Mouse (Mus musculus) CD4-positive, CD25-positive, alpha-beta regulatory T cell, adult 2 months (primary cell): Measurements from ENCODE around the gene Arih1.

Source experiments
- DNase-seq: peaks from one replicate; pipeline ENCODE4 v3.0.0-alpha.2; 2012; ENCODE audit warnings: low read depth, low spot score

Arih1 gene

DNA sequence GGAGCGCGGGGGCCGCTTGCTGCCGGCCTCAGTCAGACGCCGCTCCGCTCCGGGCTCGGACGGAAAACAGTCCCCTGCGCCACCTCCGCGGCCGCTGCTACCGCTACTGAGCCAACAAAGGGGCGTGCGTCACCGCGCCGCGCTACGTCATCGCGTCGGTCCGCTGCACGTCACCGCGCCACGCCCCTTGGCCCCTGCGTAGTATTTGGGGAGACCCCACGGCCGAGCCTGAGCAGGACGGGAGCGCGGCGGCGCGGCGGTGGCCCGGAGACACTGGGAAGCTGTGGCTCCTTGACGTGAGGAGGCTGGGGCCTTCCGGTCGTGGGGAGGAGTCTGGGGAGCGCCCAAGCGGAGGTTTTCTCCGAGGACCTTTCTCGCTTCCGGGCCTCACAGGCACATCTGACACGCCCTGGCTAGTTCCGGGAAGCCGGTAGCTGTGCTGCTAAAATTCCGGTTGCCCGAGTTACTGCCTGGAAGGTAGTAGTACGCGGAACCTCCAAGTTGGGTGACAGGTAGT is at the start of gene Arih1:
TSS of gene Arih1 (minus strand) at position 70 of the 517 bp plus-strand sequence.
- peak; percentile 100 for DNase-seq

DNA sequence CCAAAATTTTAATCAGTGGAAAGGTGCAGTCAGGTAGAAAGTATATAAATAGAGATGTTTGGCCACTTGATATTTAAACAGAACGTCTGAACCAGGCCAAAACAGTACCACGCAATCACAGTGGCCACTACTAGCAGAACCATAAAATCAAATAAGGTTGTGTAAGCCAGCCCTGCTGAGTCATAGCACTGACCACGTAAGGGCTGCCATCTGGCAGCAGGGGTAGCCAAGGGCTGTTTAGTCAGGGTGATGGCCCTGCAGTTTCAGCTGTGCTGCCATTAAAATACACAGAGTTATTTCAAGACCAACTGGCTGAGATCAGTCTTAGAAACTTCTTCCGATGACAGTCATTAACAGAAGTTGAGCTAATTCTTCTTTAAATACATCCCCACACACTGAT is 47.5 kb upstream of the Arih1 start:
- no peak for DNase-seq

DNA sequence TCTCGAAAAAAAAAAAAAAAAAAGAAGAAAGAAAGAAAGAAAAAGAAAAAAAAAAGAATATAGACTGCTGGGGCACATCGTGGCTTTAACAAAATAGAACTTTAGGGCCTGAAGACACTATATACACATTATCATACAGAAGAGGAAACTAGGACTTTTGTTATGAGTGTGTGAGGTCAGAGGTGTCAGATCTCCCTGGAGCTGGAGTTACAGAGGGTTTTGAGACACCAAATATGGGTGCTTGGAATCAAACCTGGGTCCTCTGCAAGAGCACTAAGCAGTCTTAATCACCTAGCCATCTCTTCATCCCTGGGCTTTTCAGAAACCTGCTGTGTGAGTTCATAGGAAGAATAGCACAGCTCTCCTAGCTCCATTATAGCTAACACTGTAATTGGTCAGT is 47.0 kb upstream of the Arih1 start:
- no peak for DNase-seq

DNA sequence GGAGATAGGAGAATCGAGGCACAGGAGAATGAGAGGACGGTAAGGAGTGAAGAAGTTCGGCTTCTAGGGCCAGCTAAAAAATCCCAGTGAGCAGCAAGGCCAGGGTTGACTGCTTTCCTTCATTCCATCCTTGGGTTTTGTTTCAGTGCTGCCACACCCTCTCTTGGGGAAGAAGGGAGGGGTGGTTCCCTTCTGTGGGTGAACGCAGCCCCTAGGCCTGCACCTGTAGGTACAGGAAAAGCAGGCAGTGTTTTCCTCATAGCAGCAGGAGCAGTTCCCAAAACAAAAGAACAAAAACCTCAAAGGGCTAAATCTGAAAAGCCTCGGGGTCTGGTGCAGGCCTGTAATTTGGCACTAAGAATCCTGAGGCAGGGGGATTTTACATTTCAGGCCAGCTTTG is 45.2 kb upstream of the Arih1 start:
- DNase-seq, result no peak

DNA sequence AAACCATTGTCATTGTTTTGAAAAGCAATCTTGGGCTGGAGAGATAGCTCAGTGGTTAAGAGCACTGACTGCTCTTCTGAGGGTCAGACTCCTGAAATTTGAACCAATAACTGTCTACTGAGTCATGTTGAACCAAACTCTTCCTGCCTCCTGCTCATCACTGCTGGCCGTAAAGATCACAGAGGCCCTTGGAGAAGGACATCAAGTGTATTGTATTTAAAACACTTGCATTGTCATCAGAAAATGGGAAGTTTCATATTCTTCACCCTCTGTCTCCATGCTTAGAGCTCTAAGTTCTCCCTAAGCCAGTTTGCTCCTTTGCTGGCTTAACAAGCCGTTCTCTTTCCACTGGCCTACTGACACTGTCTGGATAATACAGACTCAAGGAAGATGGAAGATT is 41.9 kb upstream of the Arih1 start:
- DNase-seq, result no peak

DNA sequence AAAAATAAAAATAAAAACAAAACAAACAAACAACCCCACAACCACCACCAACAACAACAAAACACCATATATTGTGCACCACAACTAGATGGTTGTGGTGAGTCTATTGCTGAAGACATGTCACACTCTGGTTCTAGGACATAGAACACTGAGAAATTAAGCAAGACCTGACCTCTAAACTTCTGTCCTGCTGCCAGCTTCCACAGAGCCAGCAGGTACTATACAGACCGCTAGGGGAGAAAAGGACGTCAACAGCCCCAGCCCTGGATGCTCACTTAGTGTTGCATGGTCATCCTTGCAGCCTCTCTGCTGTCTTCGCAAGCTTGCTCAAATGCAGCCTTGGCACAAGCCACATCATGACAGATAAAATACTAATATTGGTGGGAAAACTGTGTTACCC is 41.2 kb upstream of the Arih1 start:
- DNase-seq, result no peak

DNA sequence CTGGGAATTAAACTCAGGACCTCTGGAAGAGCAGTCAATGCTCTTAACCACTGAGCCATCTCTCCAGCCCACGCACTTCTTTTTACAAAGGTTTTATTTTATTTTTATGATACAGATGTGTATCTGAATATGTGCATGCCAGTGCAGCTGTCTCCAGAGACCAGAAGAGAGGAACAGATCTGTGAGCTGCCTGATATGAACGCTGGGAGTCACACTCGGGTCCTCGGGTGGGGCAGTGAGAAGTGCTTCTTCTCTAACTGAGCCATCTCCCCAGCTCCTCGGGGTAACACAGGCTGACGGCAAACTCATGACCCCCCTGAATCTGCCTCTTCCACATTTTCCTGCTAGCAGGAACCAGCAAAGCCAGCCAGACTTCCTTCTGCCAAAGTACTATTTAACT is 40.3 kb upstream of the Arih1 start:
- no peak for DNase-seq

DNA sequence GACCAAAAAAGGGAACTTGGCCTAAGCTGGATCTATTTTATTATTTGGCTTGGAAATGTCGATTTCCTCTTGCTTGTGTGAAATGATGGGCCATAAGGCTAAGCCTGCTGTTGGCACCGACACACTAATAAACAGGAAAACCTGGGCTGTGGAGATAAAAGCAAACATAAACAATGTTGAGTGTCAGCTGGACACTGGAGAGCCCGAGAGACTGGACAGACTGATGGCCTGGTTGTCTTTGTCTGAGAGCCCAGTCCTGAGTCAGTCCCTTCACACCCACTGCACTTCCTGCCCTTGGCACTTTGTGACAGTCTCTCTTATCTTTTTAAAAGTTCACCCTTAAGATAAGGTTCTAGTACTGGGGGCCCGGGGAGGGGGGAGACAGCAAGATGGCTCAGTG is 36.5 kb upstream of the Arih1 start:
- DNase-seq, result no peak

DNA sequence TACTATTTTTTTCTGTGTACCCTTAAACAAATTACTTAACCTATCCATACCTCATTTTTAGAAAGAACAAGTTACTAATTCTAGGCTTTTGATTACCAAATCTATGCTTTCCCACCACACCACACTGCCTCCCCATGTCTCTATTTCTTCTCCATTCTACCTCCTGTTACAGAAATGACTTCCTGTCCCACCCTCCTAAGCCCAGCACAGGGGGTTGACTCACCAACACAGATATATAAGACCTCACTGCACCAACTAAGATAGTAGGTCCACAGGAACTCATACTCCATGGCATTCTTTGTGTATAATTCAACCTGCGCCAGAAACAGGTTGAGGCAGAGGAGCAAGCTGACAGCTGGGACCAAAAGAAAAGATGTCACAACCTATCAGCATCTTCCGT is 33.0 kb upstream of the Arih1 start:
- no peak for DNase-seq

DNA sequence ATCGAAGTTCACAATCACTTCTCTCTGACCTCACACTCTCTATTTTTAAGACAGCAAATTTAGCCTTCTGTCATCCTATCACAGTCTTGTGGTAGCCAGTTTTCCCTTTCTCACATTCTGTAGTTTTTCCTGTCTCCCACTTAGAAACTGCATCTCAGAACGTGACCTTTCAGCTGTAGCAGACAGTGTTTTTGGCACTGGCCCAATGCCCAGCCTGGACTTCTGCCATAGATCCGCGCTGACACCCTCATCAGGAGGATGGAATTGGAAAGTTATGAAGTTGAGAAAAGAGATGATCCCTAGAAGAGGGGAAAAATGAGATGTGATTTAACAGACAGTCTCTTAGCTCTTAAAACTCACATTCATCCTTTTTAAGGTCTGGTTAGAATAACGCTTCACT is 32.6 kb upstream of the Arih1 start:
- DNase-seq, result no peak

DNA sequence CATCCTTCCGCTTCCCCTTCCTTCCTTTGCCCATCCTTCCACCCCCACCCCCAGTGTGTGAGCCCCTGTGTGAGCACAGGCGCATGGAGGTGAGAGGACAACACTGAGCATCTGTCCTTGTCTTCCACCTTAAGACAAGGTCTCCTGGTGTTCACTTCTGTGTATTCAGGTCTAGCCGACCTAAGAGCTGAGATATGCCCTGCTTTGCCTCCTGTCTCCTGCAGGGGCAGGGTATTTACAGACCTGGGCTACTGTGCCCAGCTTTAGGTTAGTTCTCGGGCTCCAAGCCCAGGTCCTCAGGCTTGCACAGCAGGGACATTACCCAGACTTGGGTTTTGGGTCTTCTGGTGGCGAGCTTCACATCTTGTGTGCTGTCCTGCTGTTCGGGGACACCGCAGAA is 30.7 kb upstream of the Arih1 start:
- no peak for DNase-seq

DNA sequence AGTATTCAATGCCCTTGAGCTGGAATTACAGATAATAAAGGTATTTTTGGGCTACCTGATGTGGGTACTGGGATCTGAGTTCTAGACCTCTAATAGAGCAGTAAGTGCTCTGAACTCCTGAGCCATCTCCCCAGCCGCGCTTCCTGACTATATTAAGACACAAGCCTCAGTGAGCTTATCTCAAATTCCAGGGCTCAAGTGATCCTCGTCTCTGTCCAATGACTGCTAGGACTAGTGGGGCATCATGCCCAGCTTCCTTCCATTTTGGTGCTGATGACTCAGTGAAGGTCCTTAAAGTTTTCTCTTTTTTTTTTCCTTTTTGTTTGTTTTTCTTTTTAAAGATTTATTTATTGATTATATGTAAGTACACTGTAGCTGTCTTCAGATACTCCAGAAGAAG is 28.7 kb upstream of the Arih1 start:
- DNase-seq, result no peak

DNA sequence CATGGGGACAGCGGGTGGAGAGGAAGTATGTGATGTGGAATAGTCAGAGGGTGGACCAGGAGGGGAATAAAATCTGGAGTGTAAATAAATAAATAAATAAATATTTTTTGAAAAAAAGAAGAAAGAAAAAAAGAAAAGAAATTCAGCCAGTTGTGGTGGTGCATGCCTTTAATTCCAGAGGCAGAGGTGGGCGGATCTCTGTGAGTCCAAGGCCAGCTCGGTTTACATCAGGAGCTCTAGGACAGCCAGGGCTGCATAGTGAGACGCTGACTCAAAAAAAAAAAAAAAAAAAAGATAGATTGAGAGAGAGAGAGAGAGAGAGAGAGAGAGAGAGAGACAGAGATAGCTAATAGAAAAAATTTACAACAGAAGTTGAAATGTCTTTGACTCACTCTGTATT is 26.0 kb upstream of the Arih1 start:
- DNase-seq, result no peak

DNA sequence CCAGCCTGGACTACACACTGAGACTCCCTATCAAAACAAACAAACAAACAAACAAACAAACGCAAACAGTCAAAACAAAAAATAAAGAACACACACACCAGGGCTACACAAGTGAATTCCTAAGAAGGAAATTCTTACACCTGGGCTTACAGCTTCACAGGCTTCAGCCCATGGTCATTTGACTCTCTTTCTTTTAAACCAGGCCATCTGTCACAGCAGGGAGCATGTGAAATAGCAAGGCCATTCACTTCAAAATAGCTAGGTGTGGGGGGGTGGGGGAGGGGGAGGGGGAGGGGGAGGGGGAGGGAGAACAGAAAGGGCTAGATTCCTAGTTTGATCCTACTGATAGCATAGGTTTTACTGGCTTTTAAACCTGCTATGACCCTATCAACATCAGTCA is 21.7 kb upstream of the Arih1 start:
- no peak for DNase-seq

DNA sequence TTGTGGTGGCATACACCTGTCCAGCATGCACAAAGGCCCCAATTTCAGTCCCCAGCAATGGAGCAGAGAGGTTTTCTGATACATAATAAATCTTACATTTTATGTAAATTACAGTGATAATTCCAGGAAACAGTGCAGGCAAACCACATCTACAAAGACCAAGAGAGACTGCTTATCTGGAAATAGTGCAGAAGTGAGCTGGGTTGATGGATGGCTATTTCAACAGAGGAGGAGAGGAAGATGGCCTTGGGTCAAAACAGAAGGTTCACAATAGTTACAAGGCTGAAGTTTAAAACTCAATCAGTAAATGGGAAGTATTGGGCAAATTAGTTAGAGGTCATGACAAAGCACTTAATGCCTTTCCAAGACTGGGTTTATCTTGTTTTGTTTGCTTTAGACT is 913 bp upstream of the Arih1 start:
- no peak for DNase-seq

DNA sequence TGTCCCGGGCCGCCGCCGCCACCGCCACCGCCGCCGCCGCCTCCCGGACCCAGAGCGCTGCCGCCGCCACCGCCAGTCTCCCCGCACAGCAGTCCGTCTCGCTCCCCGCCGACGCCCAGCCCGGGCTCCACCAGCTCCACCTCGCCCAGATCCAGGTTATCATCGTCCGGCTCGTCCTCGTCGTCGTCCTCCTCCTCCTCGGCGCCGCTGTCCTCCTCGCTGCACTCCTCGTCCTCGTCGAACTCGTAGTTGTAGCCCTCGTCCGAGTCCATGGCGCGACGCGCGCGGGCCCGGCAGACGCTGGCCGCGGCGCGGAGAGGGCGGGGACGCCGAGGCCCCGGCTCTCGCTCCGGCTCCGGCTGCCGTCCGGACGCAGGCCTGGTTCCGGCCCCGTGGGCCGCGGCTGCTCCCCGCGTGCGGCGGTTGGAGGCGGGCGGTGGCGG is 321 bp downstream of the Arih1 start:
- no peak for DNase-seq

DNA sequence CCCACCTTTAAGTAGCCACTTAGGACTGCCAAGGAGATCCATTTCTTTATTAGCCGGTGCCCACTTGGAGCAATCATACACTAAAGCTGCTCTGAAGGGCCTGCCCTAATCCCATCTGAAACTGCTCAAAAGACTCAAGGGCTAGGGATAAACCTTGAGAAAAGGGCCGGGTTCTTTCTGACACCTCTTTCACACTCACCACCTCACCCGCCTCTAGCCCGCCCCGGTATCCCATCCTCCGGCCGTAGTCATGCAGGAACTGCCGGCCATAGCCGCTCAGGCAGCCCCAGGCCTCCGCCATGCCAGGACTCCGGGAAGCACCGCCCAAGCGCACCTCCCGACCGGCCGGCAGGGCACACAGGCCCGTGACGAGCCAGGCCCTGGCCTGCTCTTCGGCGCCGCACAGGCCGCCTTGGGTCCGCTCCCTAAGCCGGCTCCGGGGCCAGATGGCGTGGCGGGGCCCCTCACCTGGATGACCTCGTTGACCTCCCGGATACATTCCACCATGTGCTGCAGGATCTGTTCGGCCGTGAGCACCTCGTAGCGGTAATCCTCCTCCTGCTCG is 825 bp downstream of the Arih1 start:
- DNase-seq, result peak; percentile 78

DNA sequence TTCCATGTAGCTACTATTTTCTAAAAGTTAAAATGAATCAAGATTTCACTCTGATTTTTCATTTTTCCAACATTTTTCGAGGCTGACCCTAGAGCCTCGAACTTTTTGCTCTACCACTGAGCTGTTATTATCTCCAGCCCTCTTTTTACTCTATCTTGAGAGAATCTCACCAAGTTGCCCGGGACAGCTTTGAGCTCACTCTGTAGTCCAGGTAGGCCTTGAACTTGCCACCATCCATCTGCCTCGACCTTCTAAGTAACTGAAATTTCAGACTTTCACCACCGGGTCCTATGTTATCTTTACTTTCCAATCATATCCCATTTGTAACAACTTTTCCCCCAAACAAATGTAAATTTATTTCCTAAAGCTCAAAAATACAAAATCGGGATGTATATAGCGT is 1.7 kb downstream of the Arih1 start:
- peak; percentile 17 for DNase-seq

DNA sequence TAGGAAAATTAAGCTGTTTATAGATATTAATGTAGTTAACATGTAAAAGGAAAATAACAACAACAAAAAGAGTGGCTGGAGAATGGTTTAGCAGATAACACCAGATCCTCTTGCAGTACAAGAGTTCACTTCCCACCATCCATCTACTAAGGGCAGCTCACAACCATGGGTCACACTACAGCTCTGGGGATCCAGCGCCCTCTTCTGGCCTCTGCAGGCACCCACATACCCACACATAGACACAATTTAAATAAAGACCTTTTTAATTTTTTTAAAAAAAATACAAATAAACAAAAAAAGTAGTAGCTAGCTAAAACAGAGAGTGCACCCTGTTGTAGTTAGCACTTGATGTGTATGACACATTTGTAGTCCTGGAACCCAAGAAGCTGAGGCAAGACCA is 4.0 kb downstream of the Arih1 start:
- DNase-seq, result peak; percentile 82

DNA sequence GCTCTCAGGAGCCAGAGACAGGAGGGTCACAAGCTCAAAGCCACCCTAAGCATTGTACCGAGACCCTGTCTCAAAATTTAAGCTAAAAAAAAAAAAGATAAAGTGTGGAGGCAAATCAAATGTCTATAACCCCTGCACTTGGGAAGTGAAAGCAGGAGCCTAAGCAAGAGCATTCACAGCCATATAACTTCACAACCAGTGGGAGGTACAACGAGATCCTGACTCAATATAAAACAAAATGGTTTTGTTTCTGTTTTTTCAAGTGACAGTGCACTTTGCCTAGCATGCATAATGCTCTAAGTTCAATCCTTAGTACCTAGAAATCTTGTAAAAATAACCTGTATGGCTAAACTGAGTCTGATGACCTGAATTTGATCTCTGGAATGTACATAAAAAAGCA is 9.8 kb downstream of the Arih1 start:
- DNase-seq, result no peak

DNA sequence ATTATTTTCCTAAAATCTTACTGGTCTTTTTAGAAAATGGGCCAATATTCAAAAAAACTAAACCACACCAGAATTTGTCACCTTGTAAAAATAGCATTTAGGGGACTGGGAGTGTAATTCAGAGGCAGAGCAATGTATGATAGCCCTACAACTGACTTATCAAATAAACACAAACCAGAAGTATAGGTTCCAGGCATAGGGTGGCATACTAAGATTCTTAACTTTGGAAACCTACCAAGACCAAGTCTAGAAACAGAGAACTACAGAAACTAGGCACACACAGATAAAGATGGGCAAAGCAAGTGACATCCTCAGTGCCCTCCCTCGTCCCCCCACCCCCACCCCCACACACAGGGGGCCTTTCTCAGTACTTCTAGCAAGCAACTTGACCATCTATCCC is 11.6 kb downstream of the Arih1 start:
- no peak for DNase-seq

DNA sequence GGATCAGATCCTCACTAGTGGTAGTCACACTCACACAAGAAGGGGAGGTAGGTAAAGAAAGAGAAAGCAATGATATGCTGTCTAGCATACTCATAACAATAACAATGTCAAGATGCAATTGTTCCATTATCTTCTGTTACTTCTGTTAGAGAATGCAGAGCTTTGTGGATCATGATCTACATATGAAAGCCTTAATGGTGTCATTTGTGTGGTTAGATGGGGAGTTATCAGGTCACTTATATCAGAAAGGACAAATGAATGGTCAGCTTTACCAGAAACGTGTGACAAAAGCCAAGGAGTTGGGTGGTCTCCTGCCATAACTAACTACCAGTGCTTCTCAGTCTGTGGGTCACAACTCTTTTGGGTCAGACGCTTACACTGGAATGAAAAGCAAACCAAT is 13.2 kb downstream of the Arih1 start:
- DNase-seq, result no peak

DNA sequence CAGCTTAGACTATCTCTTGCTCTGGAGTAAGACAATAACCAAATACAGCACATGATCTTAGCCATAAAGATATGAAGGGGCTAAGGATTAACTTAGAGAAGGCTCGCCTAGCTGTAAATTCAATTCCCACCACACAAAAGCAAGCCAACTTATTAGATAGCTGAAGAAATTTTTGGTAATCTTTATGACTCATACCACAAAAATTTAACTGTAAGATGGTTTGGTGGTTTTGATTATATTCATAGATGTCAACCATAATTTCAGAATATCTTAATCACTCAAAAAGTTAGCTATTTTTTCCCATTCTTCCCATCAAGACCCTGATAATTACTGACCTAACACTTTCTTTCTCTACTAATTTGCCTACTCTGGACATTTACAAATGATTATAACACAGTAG is 17.0 kb downstream of the Arih1 start:
- DNase-seq, result no peak

DNA sequence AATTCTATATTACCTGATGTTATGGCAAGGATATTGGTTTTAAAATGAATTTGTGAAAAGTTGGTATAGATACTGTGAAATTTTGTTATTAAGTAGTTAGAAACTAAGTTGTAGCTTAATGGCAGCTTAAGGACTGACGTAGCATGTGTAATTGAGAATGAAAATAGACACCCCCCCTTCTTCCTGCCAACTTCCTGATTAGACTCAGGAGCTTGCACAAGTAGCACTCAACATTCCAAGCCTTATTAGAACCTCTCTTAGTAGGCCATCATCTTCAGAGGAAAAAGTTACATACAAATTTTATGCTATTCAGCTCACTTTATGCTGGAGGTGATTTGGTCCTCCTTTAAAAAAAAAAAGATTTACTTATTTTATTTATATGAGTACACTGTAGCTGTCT is 22.1 kb downstream of the Arih1 start:
- no peak for DNase-seq
